Mouse (Mus musculus) kidney, postnatal 14 days (tissue): ENCODE measurements around the gene Kcnip4.
A peak's percentile ranks its signal among the peaks of the same experiment; 100 is the strongest.

Experiments
- DNase-seq: peaks from one replicate; pipeline ENCODE4 v3.0.0; 2022; ENCODE audit warnings: mixed read lengths

The Kcnip4 gene

DNA sequence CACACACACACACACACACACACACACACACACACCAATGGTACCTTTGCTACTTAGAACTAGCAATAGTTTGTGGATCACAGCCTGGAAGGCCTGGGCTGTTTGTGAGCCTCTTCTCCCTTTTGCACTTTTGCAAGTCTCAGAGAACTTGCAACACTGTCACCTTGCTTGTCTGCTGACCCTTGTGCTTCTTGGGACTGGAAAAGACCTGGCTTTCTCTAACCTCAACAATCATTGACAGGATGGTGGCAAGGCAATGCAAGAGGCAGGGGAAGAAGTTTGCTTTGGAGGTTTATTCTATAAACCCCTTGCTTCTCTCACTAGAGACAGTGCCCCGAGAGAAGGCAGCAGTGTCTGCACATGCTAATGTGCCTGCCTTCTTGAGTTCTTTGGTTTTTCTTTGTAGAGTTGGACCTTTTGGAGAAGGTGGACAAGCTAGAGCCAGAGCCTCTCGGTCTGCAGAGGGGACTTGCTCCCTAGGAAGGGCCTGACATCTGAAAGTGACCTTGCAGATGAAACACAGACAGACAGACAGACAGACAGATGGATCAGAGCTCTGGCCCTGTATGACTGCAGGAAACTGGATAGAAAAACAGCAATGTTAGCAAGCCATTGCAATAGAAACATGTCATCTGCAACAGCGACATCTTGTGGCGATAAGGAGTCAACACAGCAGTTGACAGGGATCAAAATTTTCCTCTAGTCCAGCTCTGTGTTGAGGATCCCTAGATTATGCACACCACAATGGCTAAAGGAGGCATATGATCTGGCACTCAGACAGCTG is 174.4 kb downstream of the Kcnip4 start:
- peak; percentile 66 for DNase-seq

DNA sequence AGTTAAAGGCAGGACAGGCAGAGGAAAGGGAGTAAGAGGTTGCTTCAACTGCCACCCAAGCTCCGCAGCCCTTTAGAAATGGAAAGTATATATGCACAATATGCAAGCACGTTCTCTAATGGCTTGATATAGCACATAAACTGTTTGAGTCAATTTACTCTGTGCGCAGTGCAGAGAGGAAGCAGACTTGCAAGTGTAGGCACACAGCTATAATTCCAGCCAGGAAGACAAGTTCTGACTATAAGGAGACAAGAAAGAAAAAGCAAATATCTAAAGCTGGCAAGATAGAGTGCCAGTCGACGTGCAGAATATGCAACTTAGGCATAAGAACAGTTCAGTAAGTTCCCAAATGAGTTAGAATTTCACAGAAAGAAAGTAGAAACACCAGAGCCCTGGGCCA is 175.2 kb downstream of the Kcnip4 start:
- DNase-seq = no peak

DNA sequence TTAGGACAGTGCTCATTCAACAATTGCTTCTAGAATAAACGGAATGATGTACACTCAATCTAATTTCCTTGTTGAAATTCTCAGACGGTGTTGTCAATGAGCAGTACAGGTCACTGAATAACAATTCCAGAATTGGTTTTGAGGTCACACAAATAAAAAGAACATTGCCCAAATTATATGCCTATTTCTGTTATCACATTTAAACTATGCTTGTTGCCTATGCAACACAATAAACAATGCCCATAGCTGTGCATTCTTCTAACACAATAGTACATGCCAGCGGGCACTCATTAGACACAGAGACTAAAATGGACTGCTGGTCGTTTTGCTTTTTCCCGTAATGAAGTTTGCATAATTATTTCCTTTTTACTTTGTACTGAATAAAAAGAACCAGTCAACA is 176.2 kb downstream of the Kcnip4 start:
- no peak for DNase-seq

DNA sequence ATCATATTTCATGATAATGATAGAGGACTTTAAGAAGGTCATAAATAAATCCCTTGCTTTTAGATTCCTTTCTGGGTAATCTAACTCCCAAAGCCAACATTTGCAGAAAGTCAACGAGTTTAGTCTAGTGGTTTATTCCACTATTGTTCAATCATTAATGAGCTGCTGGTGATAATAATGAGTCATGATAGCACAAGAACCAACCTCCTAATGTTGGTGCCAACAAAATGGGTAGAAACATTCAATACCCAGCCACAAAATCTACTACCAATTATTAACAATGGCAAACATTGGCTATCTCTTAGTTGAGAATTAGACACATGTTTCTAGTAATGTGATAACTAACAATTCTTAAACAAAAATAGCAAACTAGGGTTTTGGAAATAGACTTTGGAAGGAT is 180.1 kb downstream of the Kcnip4 start:
- DNase-seq = no peak

DNA sequence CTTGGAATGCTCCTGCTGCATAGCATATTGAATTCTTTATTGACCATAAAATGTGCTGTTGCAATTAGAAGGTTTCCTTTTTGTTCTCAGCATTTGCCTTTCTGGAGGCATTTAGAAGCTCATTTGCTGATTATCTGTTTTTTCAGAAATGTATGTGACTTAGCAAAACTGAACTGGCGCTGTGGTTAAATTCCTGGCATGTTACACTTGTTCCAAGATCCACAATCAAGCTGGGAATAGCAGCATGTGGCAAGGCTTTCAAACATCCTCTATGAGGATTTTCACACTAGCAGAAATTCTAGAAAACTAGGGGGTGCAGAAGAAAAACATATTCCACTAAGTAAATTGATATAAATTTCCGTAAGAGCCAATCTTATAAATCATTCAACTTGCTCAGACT is 187.5 kb downstream of the Kcnip4 start:
- no peak for DNase-seq

DNA sequence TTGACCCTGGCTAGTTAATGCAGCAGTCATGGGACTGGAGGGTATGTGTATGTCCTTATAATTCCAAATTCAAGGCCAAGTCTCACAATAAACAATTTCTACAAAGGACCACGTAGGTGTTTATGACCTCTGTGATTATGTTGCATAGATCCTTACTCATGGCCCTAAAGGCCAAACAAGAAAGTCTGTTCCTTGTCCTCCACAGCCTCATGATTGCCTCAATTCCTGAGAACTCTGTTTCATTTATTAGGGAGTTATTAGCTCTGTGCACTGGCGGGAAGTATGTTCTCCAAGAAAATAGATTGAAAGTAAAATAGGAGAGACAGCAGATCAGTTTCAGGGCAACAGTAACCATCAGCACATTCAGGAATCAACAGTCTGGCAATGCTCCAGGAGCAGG is 191.6 kb downstream of the Kcnip4 start:
- DNase-seq = no peak

GRCm38 (mm10) chr5:49329023-49329422 is 195.7 kb downstream of the Kcnip4 start:
- no peak for DNase-seq

DNA sequence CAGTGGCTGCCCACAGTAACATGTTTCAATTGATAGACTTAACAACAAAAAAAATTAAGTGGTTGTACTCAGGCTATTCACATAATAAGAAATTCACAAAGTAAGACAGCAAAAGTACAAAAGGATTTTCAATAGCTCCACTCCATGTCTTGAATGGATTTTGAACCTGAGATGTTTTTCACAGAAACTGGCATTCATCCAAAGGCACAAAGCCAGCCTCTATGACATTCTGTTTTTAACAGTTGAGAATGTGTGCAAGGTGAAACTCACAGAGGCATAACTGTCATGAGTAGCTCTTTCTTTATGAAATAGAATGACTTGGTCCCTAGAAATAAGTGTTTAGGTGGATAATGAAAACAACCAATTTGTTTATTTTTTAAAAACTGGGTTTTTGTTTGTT is 206.0 kb downstream of the Kcnip4 start:
- peak; percentile 30 for DNase-seq

GRCm38 (mm10) chr5:49317869-49318268 is 206.8 kb downstream of the Kcnip4 start:
- DNase-seq = no peak

- DNase-seq = no peak
Observed at GRCm38 (mm10) chr5:49306796-49307195, 217.9 kb downstream of the Kcnip4 start.

GRCm38 (mm10) chr5:49305321-49305720 is 219.4 kb downstream of the Kcnip4 start:
- no peak for DNase-seq

DNA sequence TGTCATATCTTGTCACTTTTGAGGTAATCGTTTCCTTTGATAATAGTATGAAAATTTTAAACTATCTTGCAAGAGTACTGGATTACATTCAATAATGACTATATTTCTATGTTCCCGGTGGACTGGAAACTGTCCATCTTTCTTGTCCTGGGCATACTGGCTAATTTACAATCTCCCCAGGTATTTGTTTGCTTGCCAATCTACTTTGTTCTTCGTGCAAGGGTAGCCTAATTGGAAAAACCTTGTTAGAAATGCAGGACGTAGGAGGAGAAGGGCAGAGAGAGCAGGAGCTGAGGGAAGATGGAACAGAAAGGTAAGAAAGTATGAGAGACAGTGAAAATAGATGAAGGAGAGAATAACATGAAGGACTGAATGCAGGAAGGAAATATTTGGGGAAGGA is 226.1 kb downstream of the Kcnip4 start:
- no peak for DNase-seq

DNA sequence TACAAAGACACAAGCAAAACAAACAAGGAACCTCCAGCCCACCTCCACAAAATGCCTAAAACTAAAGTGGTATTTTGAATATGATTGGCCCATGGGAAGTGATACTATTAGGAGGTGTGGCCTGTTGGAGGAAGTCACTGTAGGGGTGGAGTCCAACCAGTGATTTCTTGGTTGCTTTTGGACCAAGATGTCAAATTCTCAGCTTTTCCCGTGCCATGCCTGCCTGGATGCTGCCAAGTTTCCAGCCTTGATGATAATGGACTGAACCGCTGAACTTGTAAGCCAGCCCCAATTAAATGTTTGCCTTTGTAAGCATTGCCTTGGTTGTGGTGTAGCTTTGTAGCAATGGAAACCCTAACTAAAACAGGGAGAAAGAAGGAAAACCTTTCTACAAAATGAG is 232.3 kb downstream of the Kcnip4 start:
- no peak for DNase-seq

GRCm38 (mm10) chr5:49291801-49292200 is 232.9 kb downstream of the Kcnip4 start:
- DNase-seq = no peak

GRCm38 (mm10) chr5:49285455-49286135 is 239.1 kb downstream of the Kcnip4 start:
- DNase-seq = peak; percentile 1

GRCm38 (mm10) chr5:49284776-49285175 is 239.9 kb downstream of the Kcnip4 start:
- no peak for DNase-seq

GRCm38 (mm10) chr5:49283403-49283802 is 241.3 kb downstream of the Kcnip4 start:
- no peak for DNase-seq

GRCm38 (mm10) chr5:49271864-49272263 is 252.8 kb downstream of the Kcnip4 start:
- DNase-seq = no peak

- no peak for DNase-seq
Observed at GRCm38 (mm10) chr5:49268807-49269206, 255.9 kb downstream of the Kcnip4 start.

GRCm38 (mm10) chr5:49259356-49259755 is 265.4 kb downstream of the Kcnip4 start:
- DNase-seq = peak; percentile 4

DNA sequence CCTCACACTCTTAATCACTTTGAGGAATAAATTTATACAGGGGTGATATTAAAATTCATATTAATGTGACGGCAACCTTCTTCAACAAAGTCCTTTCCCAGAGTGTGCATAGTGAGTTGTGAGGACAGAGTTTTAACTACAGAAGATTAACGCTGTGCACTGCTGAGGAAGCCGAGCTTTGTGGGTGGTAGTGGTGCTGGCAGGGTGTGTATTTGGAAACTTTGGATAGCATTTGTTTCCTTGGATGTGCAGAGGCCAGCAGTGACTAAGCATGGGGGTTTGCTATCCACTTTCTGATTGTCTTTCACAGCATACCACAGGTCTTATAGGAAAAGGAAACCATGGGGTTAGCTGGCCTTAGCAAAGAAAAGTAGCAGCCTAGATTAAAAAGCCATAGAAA is 267.9 kb downstream of the Kcnip4 start:
- no peak for DNase-seq

- no peak for DNase-seq
Observed at GRCm38 (mm10) chr5:49255983-49256382, 268.7 kb downstream of the Kcnip4 start.

DNA sequence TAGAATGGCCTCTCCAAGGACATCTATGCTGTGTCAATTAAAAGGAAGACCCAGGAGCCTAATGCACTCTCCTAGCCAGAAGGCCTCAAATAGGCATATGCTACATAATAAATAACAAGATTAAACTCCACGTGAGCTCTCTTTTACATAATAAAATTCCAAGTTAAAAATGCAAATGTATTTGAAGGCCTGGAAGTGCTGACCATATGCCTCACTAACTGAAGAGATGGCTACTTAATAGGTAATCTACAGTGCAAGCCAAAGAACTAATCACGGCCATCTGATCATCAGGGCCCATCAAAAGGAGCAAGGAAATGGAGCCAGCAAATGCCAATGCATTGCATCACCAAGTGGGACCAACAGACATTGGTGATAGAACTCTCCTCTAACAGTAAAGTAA is 277.6 kb downstream of the Kcnip4 start:
- no peak for DNase-seq

GRCm38 (mm10) chr5:49244414-49244813 is 280.3 kb downstream of the Kcnip4 start:
- DNase-seq = no peak

DNA sequence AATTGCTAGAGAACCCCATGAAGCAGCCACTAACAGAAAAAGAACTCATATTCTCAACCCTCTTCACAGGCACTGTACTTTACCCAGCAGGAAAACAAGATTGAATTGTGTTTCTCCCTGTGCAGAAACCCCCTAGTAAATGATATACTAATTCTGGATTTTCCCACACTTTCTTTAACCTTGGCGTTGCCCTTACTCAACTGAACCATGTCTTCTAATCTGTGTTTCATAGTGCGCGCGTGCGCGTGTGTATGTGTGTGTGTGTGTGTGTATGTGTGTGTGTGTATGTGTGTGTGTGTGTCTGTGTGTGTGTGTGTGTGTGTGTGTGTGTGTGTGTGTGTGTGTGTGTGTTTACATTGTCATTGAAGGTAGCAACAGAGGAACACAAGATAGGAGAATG is 283.0 kb downstream of the Kcnip4 start:
- DNase-seq = peak; percentile 30
